Mouse (Mus musculus) retina, adult 2 months (tissue): ENCODE results near the gene Tmem121.
"Not testable (repeated sequence)": the region's sequence is repeated elsewhere in the genome, so short reads cannot be mapped to it uniquely, and the experiment has no call there.

Experiments used
- DNase-seq: peaks from one replicate; pipeline ENCODE4 v3.0.0-alpha.2; 2012; ENCODE audit warnings: low read depth, low spot score

The Tmem121 gene

GRCm38 (mm10) chr12:113187011-113187375, 1.3 kb downstream of the Tmem121 start:
- no peak for DNase-seq

GRCm38 (mm10) chr12:113187584-113188295, 2.0 kb downstream of the Tmem121 start:
- DNase-seq, result peak; percentile 57

- DNase-seq, result no peak
Measured at GRCm38 (mm10) chr12:113188349-113189055, 2.8 kb downstream of the Tmem121 start.

- no peak for DNase-seq
Measured at GRCm38 (mm10) chr12:113193423-113193822, 7.7 kb downstream of the Tmem121 start.

GRCm38 (mm10) chr12:113199132-113199531, 13.4 kb downstream of the Tmem121 start:
- DNase-seq, result not testable (repeated sequence)

- DNase-seq, result no peak
Measured at GRCm38 (mm10) chr12:113201301-113201700, 15.6 kb downstream of the Tmem121 start.

GRCm38 (mm10) chr12:113202008-113202407, 16.3 kb downstream of the Tmem121 start:
- no peak for DNase-seq

GRCm38 (mm10) chr12:113203522-113203921, 17.8 kb downstream of the Tmem121 start:
- no peak for DNase-seq

- DNase-seq, result no peak
Measured at GRCm38 (mm10) chr12:113205251-113205942, 19.7 kb downstream of the Tmem121 start.

GRCm38 (mm10) chr12:113207737-113208136, 22.0 kb downstream of the Tmem121 start:
- DNase-seq, result no peak

GRCm38 (mm10) chr12:113210586-113211378, 25.1 kb downstream of the Tmem121 start:
- no peak for DNase-seq

- no peak for DNase-seq
Measured at GRCm38 (mm10) chr12:113211772-113212171, 26.0 kb downstream of the Tmem121 start.

- DNase-seq, result no peak
Measured at GRCm38 (mm10) chr12:113212326-113212924, 26.7 kb downstream of the Tmem121 start.

- no peak for DNase-seq
Measured at GRCm38 (mm10) chr12:113213226-113213625, 27.5 kb downstream of the Tmem121 start.

GRCm38 (mm10) chr12:113214072-113214808, 28.5 kb downstream of the Tmem121 start:
- DNase-seq, result no peak

- DNase-seq, result no peak
Measured at GRCm38 (mm10) chr12:113214972-113215666, 29.4 kb downstream of the Tmem121 start.

GRCm38 (mm10) chr12:113215667-113216346, 30.1 kb downstream of the Tmem121 start:
- no peak for DNase-seq

GRCm38 (mm10) chr12:113217306-113218242, 31.8 kb downstream of the Tmem121 start:
- DNase-seq, result peak; percentile 39
